8 mouse cellular contexts compared by ENCODE assay signal in the genomic region with DNA sequence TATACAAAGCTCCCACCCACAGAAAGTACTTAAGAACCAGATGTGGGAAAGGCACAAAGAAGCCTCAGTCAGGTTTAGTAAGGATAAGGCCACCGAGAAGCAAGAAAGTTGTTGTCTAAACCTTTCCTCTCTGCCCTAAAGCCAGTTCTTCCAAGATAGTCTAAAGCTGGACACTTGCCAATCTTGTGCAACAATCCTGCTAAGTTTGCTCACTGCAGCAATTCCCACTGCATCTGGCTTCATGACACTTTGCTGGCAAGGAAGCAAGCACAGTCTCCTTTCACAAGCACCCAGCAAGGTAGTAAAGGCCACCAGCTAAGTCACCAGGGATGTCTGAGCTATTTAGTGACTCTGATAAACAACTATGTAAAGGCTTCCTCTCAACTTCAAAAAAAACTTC.
DNase-seq lines count a peak whose midpoint lies in the region; ATAC-seq and TF ChIP-seq lines count a peak whose summit lies in the region.

No protein-coding gene starts in this region.

- TF ChIP-seq CTCF in cerebellum, adult 2 months (IDR thresholded peaks at IDR 0.05; ENCODE audit: borderline replicate concordance, insufficient read depth, low read depth, low read length), result no peak

- DNase-seq in forebrain, embryonic 14.5 days (ENCODE audit: low spot score), result peak; percentile 63
- peak; percentile 43 for DNase-seq in urinary bladder, postnatal 14 days (ENCODE audit: low spot score)
- DNase-seq in urinary bladder, adult 2 months (ENCODE audit: low spot score), result no peak
- peak; percentile 39 for DNase-seq in kidney, postnatal 10 days
- peak; percentile 4 for DNase-seq in yolk sac, embryonic 10.5 days (ENCODE audit: low spot score)
- no peak for DNase-seq in cerebellum, adult 2 months

- no peak overlapping the region for H3K9ac ChIP-seq in forebrain, embryonic 14.5 days (ENCODE audit: low read length)
- H3K9ac ChIP-seq in forebrain, embryonic 13.5 days, result no peak overlapping the region
- no peak overlapping the region for H3K9ac ChIP-seq in neural tube, embryonic 15.5 days (replicated peaks)

- 41% methylated on average over 1 of the region's 1 CpGs for WGBS in forebrain, embryonic 14.5 days
- WGBS in forebrain, embryonic 13.5 days, result 50% methylated on average over 1 of the region's 1 CpGs
- WGBS in neural tube, embryonic 15.5 days, result 64% methylated on average over 1 of the region's 1 CpGs
- WGBS in cerebellum, adult 2 months, result 56% methylated on average over 1 of the region's 1 CpGs

- peaks cover 54% of the 10 kb centered on the region for H3K4me1 ChIP-seq in forebrain, embryonic 14.5 days (ENCODE audit: control insufficient read depth, insufficient read depth, low read length)
- peaks cover 78% of the 10 kb centered on the region for H3K4me1 ChIP-seq in forebrain, embryonic 13.5 days
- H3K4me1 ChIP-seq in neural tube, embryonic 15.5 days, result peaks cover 29% of the 10 kb centered on the region
- peaks cover 8% of the 10 kb centered on the region for H3K4me1 ChIP-seq in cerebellum, adult 2 months (ENCODE audit: control insufficient read depth, insufficient read depth, low read length)

- no peak for TF ChIP-seq POLR2A in cerebellum, adult 2 months (IDR thresholded peaks at IDR 0.05; ENCODE audit: borderline replicate concordance, insufficient read depth, low read length)

- no peaks in the 10 kb centered on the region for H3K27me3 ChIP-seq in forebrain, embryonic 14.5 days (replicated peaks; ENCODE audit: control insufficient read depth, insufficient read depth, low read length)
- no peaks in the 10 kb centered on the region for H3K27me3 ChIP-seq in forebrain, embryonic 13.5 days
- H3K27me3 ChIP-seq in neural tube, embryonic 15.5 days (replicated peaks), result no peaks in the 10 kb centered on the region
- no peaks in the 10 kb centered on the region for H3K27me3 ChIP-seq in cerebellum, adult 2 months (ENCODE audit: control insufficient read depth, insufficient read depth, low read length)

- H3K4me3 ChIP-seq in forebrain, embryonic 14.5 days (ENCODE audit: low read depth, low read length), result no peak overlapping the region
- H3K4me3 ChIP-seq in forebrain, embryonic 13.5 days, result no peak overlapping the region
- no peak overlapping the region for H3K4me3 ChIP-seq in neural tube, embryonic 15.5 days (replicated peaks)
- no peak overlapping the region for H3K4me3 ChIP-seq in cerebellum, adult 2 months (replicated peaks; ENCODE audit: insufficient read depth, low read depth, low read length)

- no peak overlapping the region for H3K27ac ChIP-seq in forebrain, embryonic 14.5 days (ENCODE audit: low read depth, low read length)
- no peak overlapping the region for H3K27ac ChIP-seq in forebrain, embryonic 13.5 days
- H3K27ac ChIP-seq in neural tube, embryonic 15.5 days (replicated peaks), result no peak overlapping the region
- H3K27ac ChIP-seq in cerebellum, adult 2 months (ENCODE audit: insufficient read depth, low read length), result no peak overlapping the region

- ATAC-seq in forebrain, embryonic 14.5 days, result no peak
- no peak for ATAC-seq in forebrain, embryonic 13.5 days
- no peak for ATAC-seq in neural tube, embryonic 15.5 days (ENCODE audit: low FRiP score)

- H3K9me3 ChIP-seq in forebrain, embryonic 14.5 days (replicated peaks; ENCODE audit: control insufficient read depth, low read length), result no peaks in the 10 kb centered on the region
- H3K9me3 ChIP-seq in forebrain, embryonic 13.5 days (replicated peaks), result no peaks in the 10 kb centered on the region
- H3K9me3 ChIP-seq in neural tube, embryonic 15.5 days (replicated peaks), result no peaks in the 10 kb centered on the region

- H3K36me3 ChIP-seq in forebrain, embryonic 14.5 days (ENCODE audit: control insufficient read depth, insufficient read depth, low read length), result no peaks in the 10 kb centered on the region
- no peaks in the 10 kb centered on the region for H3K36me3 ChIP-seq in forebrain, embryonic 13.5 days (ENCODE audit: poor library complexity, severe bottlenecking)
- no peaks in the 10 kb centered on the region for H3K36me3 ChIP-seq in neural tube, embryonic 15.5 days

- no peak overlapping the region for H3K4me2 ChIP-seq in forebrain, embryonic 14.5 days (ENCODE audit: low read length)
- no peak overlapping the region for H3K4me2 ChIP-seq in forebrain, embryonic 13.5 days
- H3K4me2 ChIP-seq in neural tube, embryonic 15.5 days, result no peak overlapping the region

Comparison
In these comparisons a context has a peak if more than half of its experiments do, and no peak if none do; other contexts are left out.
1. DNase-seq: peak in forebrain, embryonic 14.5 days (single experiment), urinary bladder, postnatal 14 days (single experiment), kidney, postnatal 10 days (single experiment) and yolk sac, embryonic 10.5 days (single experiment); none in urinary bladder, adult 2 months (single experiment) and cerebellum, adult 2 months (0 of 2).